Mouse (Mus musculus) megakaryocyte, embryonic 14.5 days (primary cell): ENCODE data around the gene 4933405L10Rik. TPM values are rescaled to one million over a fixed set of nuclear protein-coding genes. Genes with fewer than 3 reads are reported as not detected.

Experiments used
- H3K27me3 ChIP-seq: replicated peaks from 2 replicates; pipeline ENCODE3; 2012; ENCODE audit warnings: inconsistent platforms
- H3K36me3 ChIP-seq: replicated peaks from 2 replicates; pipeline ENCODE3; 2012; ENCODE audit warnings: low read length, inconsistent platforms, mixed read lengths
- H3K4me1 ChIP-seq: 2 replicates; pipeline ENCODE4 v1.6.1; 2012; ENCODE audit warnings: inconsistent platforms
- H3K4me3 ChIP-seq: replicated peaks from 2 replicates; pipeline ENCODE3; 2012; ENCODE audit warnings: moderate library complexity, mild to moderate bottlenecking, inconsistent platforms
- H3K9me3 ChIP-seq: 2 replicates; pipeline ENCODE4 v1.6.1; 2012; ENCODE audit warnings: inconsistent platforms
- FLI1 ChIP-seq: IDR thresholded peaks from 2 replicates; pipeline ENCODE4 v1.6.1; 2012; ENCODE audit warnings: low read length, inconsistent platforms, mixed read lengths
- GATA1 ChIP-seq: IDR thresholded peaks from 3 replicates; pipeline ENCODE4 v1.6.1; 2012; ENCODE audit warnings: mixed read lengths, low read length, inconsistent platforms, borderline replicate concordance
- polyA plus RNA-seq: library from polyadenylated mRNA; stranded (reverse); fragments of >175 nt; gene quantifications from 2 replicates; pipeline ENCODE4 v1.2.3, GENCODE M21; 2012; ENCODE audit warnings: low replicate concordance; ENCODE audit not compliant: insufficient read depth

Gene 4933405L10Rik
- polyA plus RNA-seq, 1 experiment, result not detected

DNA sequence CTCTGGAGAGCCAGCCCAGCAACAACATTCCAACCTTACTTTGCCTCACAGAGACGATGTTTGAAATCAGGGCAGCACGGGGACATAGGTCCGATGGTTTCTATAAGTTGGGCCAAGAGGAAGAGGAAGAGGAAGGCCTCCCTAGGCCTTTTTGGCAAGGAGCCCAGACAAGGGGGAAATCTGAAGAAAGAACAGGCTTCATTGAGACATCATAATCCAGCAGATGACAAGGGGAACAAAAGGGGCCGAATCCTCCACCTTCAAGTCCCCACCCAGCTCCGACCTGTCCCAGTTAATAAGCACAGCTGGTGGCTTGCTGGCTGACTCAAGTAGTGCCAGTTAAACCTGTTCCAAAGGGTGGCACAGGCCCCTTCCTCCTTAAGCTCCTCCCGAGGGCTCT lies 7.6 kb downstream of the 4933405L10Rik start:
- H3K27me3 ChIP-seq, result no peaks in the 10 kb centered on the region
- TF ChIP-seq FLI1 (no peak), GATA1 (no peak)
- H3K36me3 ChIP-seq, result peaks cover 52% of the 10 kb centered on the region
- no peaks in the 10 kb centered on the region for H3K9me3 ChIP-seq
- no peak overlapping the region for H3K4me3 ChIP-seq
- H3K4me1 ChIP-seq, result peaks cover 38% of the 10 kb centered on the region

DNA sequence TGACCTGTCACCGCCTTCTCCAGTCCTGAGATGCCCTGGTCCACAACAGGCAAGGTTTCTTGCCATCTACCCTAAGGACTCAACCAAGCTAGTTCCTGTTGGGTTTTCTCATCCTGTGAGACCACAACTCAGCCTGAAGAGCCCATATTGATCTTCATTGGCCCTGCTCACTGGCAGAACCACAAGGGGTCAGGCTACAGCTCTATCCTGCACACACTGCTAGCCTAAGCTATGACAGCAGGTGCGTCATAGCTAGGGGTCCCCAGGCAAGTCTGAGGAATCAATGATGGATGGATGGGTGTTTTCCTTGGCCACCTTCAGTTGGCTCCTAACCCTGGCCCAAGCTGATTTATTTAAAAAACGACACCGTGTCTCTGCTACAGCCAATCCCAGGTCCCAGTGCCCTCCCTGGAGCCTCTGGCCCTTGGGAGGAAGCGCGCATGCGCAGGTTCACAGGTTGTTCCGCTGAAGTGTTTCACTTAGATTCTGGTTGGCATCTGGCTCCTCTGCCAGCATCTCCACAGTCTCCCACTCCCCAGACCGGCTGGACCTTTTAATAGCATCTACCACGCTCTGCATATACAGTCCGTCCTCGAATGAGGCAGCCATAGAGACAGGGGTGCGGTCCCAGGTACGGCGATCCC lies 9.0 kb downstream of the 4933405L10Rik start:
- Histone ChIP-seq H3K4me1 (peaks cover 50% of the 10 kb centered on the region), H3K27me3 (no peaks in the 10 kb centered on the region), H3K4me3 (no peak overlapping the region), H3K9me3 (no peaks in the 10 kb centered on the region), H3K36me3 (peaks cover 63% of the 10 kb centered on the region)
- TF ChIP-seq GATA1, result no peak
- no peak for TF ChIP-seq FLI1

DNA sequence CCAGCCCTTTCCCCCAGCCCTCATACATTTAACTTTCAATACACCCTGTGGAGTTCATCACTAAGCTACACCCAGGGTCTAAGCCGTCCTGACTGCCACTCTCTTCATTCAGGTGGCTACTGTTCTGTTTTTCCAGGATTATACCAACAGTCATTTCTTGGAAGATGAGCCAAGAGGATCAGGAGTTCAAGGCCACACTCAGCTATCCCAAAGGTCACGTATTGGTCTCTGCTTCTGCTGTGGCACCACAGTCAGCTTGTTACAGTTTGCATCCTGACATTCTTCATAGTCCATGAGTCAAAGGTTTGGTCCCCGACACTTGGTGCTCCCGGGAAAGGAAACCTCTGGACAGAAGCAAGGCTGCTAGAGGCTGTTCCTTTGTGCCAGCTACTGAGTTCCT lies 12.2 kb downstream of the 4933405L10Rik start:
- Histone ChIP-seq H3K9me3 (no peaks in the 10 kb centered on the region), H3K4me1 (peaks cover 59% of the 10 kb centered on the region), H3K36me3 (peaks cover 82% of the 10 kb centered on the region), H3K27me3 (no peaks in the 10 kb centered on the region), H3K4me3 (no peak overlapping the region)
- TF ChIP-seq FLI1, result no peak

DNA sequence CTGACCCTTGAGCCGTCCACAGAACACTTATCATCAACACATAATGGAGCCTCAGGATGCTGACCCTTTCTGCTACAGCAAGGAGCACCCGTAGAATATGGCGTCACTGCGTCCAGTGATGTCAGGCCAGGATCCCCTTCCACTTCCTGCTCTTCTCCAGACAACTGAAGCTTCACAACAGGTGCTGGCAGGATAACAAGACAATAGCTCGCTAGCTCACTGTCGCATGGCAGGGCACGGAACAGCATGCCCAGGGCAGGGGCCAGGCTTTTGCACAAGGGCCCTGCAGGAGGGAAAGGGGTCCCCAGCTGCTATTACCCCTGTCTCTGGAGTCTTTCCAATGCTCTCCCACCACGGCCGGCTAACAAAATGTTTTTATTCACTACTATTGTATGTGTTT lies 15.4 kb downstream of the 4933405L10Rik start:
- TF ChIP-seq FLI1 (no peak), GATA1 (no peak)
- Histone ChIP-seq H3K36me3 (peaks cover 74% of the 10 kb centered on the region), H3K27me3 (no peaks in the 10 kb centered on the region), H3K4me3 (no peak overlapping the region), H3K9me3 (no peaks in the 10 kb centered on the region), H3K4me1 (peaks cover 68% of the 10 kb centered on the region)

DNA sequence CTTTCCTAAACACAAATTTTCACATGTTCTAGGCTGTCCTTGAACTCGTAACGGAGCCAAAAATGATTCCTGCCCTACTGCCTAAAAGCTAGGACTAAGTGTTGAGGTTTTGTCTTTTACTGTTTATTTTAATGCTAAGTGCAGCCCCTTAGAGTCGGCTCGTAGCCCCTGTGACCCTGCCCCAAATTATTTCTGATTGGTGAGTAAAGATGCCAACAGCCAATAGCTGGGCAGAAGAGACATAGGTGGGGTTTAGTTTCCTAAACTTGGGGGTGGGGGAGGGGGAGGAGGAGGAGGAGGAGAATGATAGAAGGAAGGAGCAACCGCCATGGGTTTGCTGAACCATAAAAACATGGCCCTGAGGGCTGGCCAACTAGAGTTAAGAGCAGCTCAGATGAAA lies 18.3 kb downstream of the 4933405L10Rik start:
- no peaks in the 10 kb centered on the region for H3K9me3 ChIP-seq

DNA sequence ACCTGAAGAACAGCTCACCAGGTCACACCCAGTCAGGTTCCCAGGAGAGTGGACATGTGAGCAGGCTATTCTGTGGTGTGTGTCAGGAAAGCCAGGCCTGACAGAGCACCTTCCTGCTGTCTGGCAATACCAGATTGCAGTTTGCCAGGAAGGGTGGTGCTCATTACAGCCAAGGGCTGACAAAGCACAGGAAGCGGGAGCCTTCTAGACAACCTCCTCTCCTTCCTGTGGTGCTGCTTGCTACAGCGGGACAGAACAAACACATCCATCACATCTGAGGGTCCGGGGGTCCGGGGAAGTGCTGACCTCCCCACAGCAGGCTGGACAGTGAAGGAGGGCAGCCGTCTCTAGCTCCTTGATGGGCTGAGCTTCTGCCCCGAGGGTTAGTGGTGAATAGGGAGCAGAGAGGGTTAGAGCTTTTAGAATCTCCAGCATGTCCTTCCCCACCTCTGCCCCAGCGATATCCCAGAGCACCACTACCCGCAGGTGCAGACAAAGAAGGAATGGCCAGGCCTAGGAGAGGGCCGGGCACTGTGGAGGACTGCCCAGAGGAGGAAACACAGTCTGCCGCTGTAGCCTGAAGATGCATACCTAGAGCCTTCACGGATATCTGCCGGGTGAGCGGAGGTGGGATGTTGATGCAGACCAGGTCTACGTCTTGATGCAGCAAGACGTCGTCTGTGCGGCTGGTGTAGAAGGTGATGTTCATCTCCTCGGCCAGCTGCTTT lies 20.1 kb downstream of the 4933405L10Rik start:
- H3K4me1 ChIP-seq, result peaks cover 89% of the 10 kb centered on the region
- TF ChIP-seq GATA1 (peak; percentile 87; the same call in 1 of the 3 replicates), FLI1 (peak; percentile 83)
- no peaks in the 10 kb centered on the region for H3K9me3 ChIP-seq
- peaks cover 68% of the 10 kb centered on the region for H3K36me3 ChIP-seq
- peak overlapping the region; percentile 87 for H3K4me3 ChIP-seq
- H3K27me3 ChIP-seq, result no peaks in the 10 kb centered on the region

More for the DNA sequence above, 18.3 kb downstream of the 4933405L10Rik start:
- Histone ChIP-seq H3K4me1 (peaks cover 79% of the 10 kb centered on the region), H3K27me3 (no peaks in the 10 kb centered on the region), H3K36me3 (peaks cover 65% of the 10 kb centered on the region), H3K4me3 (no peak overlapping the region)
- TF ChIP-seq FLI1 (no peak), GATA1 (no peak)

DNA sequence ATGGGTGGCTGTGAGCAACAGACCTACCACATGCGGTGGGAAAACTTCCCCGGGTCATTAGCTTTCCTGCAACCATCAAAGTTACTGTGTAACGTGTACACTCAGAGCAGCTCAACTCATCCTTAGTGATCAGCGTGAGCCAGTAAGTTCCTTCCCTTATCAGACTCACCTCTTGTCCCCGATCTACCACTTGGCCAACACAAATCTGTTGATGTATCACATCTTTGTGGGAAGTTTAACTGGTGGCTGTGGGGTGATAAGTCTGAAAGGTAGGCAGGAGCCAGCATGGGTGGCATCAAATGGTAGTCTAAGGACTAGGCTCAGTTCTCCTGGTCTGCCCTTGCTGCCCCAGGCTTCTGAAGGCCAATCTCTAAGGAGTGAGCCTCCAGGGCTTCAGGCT lies 24.7 kb downstream of the 4933405L10Rik start:
- Histone ChIP-seq H3K9me3 (no peaks in the 10 kb centered on the region), H3K27me3 (no peaks in the 10 kb centered on the region), H3K4me3 (no peak overlapping the region), H3K36me3 (peaks cover 42% of the 10 kb centered on the region), H3K4me1 (peaks cover 75% of the 10 kb centered on the region)
- TF ChIP-seq GATA1 (no peak), FLI1 (no peak)

DNA sequence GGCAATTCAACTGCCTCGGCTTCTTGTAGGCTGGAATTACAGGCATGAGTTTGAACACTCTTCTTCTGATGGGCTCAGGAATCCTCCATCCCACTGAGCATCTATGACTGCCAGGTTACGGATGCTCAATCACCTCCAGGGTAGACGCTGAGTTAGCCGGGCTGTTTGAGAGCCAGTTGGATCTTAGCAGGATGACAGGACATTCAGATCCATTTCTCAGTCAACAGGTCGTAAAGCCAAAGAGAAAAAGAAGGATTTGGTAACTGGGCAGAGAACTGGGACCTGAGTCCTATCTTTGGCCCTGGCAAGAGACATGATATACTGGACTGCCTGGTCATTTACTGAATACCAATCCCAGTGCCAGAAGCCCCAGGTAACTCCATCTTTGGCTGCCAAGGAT lies 31.8 kb downstream of the 4933405L10Rik start:
- Histone ChIP-seq H3K4me1 (peaks cover 49% of the 10 kb centered on the region), H3K36me3 (peaks cover 32% of the 10 kb centered on the region), H3K27me3 (no peaks in the 10 kb centered on the region), H3K4me3 (no peak overlapping the region), H3K9me3 (no peaks in the 10 kb centered on the region)
- no peak for TF ChIP-seq GATA1
- no peak for TF ChIP-seq FLI1

DNA sequence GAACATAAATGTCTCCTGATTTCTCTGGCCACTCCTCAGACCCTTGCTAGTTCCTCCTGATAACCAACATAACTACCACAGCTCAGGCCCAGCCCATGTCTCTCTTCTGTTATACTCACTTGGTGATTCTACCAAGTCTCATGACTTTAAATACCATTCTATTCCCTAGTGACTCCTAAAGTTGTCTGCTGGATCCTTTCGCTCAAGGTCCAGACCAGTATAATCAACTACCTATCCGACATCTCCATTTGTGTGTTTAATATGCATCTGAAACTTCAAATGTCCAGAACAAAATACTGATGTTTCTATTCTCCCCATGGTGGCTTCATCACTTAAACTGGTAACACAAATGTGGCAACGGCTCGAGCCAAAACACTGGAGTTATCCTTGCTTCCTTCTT lies 35.8 kb downstream of the 4933405L10Rik start:
- TF ChIP-seq GATA1, result no peak
- TF ChIP-seq FLI1, result no peak
- H3K27me3 ChIP-seq, result no peaks in the 10 kb centered on the region
- peaks cover 68% of the 10 kb centered on the region for H3K4me1 ChIP-seq
- H3K4me3 ChIP-seq, result no peak overlapping the region
- peaks cover 36% of the 10 kb centered on the region for H3K36me3 ChIP-seq
- H3K9me3 ChIP-seq, result no peaks in the 10 kb centered on the region

DNA sequence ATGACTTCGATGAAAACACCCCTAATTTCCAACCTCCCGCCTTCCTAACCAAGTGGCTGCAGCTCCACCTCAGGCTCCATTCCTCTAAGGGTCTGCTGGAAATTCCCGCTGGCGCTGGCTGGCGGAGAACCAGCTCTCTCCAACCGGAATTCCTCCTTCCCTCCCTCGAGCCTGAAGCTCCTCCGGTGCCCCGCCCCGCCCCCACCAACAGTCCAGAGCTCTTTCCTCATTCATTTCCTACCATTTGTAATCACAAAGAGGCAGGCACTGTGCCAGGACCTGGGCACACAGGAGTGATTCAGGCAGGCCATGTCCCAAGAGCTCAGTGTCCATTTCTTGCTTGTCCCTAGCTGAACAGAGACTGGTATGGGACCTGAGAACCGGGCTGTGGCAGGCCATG lies 43.2 kb downstream of the 4933405L10Rik start:
- Histone ChIP-seq H3K9me3 (no peaks in the 10 kb centered on the region), H3K27me3 (no peaks in the 10 kb centered on the region), H3K4me1 (peaks cover 88% of the 10 kb centered on the region), H3K4me3 (no peak overlapping the region), H3K36me3 (peaks cover 31% of the 10 kb centered on the region)
- TF ChIP-seq FLI1 (no peak), GATA1 (no peak)
